Mouse (Mus musculus): Measurements from ENCODE around the gene Grin2c. TPM values are rescaled to one million over a fixed set of nuclear protein-coding genes. Genes with fewer than 3 reads are reported as not detected.

The Grin2c gene
- polyA plus RNA-seq, 1 experiment, result 55.1 TPM

GRCm38 (mm10) chr11:115208776-115209732 is 58.0 kb downstream of the Grin2c start:
- no peak for DNase-seq (ENCODE audit: extremely low spot score in 1 of 2, low spot score in 1 of 2)

DNA sequence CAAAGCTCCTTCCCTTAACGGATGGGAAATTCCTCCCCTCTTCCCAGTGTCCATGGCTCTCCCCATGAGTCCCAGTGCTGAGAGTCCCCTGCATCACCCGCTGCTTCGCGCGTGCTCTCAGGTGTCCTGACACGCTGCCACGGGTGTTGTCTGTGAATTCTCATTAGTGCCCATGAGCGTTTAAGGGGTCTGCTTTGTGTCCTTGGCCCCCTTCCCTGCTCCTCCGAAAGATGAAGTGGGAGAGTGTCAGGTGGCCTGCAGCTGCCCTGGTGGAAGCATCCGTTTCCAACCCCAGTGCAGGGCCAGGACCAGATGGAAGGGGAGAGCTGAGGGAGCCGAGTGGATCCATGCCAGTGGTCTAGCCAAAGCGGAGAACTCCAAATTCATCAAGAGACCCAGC is 58.9 kb downstream of the Grin2c start:
- DNase-seq (ENCODE audit: extremely low spot score in 1 of 2, low spot score in 1 of 2), result no peak

- no peak for DNase-seq (ENCODE audit: extremely low spot score in 1 of 2, low spot score in 1 of 2)
Measured at GRCm38 (mm10) chr11:115202756-115203155, 64.3 kb downstream of the Grin2c start.

DNA sequence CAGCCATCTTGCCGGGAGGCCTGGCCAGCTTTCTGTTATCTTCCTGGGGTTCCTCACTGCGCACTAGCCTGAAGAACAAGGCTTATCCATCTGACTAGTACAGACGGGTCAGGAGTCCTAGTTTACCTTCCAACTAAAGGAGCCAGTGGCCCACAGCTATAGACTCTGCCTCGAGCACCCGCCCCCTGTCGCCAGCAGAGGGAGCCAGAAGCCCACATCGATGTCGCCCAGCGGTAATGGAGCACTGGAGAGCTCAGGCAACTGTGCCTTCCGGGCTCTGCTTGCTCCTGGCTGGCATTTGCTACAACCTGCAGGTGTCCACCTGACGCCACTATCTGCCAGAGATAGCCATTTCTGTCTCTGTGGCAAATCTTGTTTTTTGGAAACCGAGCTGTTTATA is 64.7 kb downstream of the Grin2c start:
- DNase-seq (ENCODE audit: extremely low spot score in 1 of 2, low spot score in 1 of 2), result peak in 1 of 2 experiments; percentile 89

DNA sequence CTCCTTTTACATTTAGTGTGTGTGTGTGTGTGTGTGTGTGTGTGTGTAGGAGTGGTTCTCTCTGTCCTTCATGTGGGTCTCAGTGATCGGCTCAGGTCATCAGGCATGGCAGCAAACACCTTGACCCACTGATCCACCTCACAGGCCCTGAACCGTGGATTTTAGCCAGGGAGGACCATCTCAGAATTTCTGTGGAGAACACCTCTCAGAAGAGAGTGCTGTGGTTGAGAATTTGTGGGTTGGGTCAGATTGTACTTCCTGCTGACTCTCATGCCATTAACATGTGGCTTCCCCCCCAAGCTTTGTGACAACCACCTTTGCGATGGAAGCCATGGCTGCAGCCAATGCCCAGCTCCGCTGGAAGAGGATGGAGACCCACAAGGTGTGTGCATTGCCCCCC is 66.5 kb downstream of the Grin2c start:
- DNase-seq (ENCODE audit: extremely low spot score in 1 of 2, low spot score in 1 of 2), result no peak

Other genes with a start within 250 kb of the Grin2c start
- 0.30 and 0.55 TPM in 2 replicates for gene Cd300ld4, start 240.2 kb downstream of the Grin2c start, polyA plus RNA-seq (2012; rRNA removed)
- gene Cd300ld5, start 229.5 kb downstream of the Grin2c start, polyA plus RNA-seq (2012; rRNA removed), result 0.86 TPM in 1 of 2 replicates, not detected in the other
- gene Cd300ld3, start 218.8 kb downstream of the Grin2c start, polyA plus RNA-seq (2012; rRNA removed), result 0.68 and 0.86 TPM in 2 replicates
- 0.06 and 0.22 TPM in 2 replicates for gene Cd300e, start 205.1 kb downstream of the Grin2c start, polyA plus RNA-seq (2012; rRNA removed)
- gene Rab37, start 175.8 kb downstream of the Grin2c start, polyA plus RNA-seq (2012; rRNA removed), result 22.7 and 25.3 TPM in 2 replicates
- 0.12 and 0.29 TPM in 2 replicates for gene Cd300lf, start 133.3 kb downstream of the Grin2c start, polyA plus RNA-seq (2012; rRNA removed)
- 85.4 and 93.7 TPM in 2 replicates for gene Slc9a3r1, start 103.9 kb downstream of the Grin2c start, polyA plus RNA-seq (2012; rRNA removed)
- 10.2 and 10.4 TPM in 2 replicates for gene Tmem104, start 79.8 kb downstream of the Grin2c start, polyA plus RNA-seq (2012; rRNA removed)
- gene Nat9, start 79.4 kb downstream of the Grin2c start, polyA plus RNA-seq (2012; rRNA removed), result 36.2 and 36.9 TPM in 2 replicates
- gene Fdxr, start 9.8 kb upstream of the Grin2c start, polyA plus RNA-seq (2012; rRNA removed), result 33.1 and 34.4 TPM in 2 replicates
- gene Fads6, start 30.4 kb upstream of the Grin2c start, polyA plus RNA-seq (2012; rRNA removed), result 13.2 and 13.9 TPM in 2 replicates
- gene Otop2, start 39.9 kb upstream of the Grin2c start, polyA plus RNA-seq (2012; rRNA removed), result 14.6 and 19.2 TPM in 2 replicates
- gene Ush1g, start 54.8 kb upstream of the Grin2c start, polyA plus RNA-seq (2012; rRNA removed), result 7.8 and 8.6 TPM in 2 replicates
- 0.30 and 0.34 TPM in 2 replicates for gene Otop3, start 67.5 kb upstream of the Grin2c start, polyA plus RNA-seq (2012; rRNA removed)
- gene Hid1, start 100.5 kb upstream of the Grin2c start, polyA plus RNA-seq (2012; rRNA removed), result 97.9 and 106 TPM in 2 replicates
- gene Cdr2l, start 114.7 kb upstream of the Grin2c start, polyA plus RNA-seq (2012; rRNA removed), result 22.7 and 23.1 TPM in 2 replicates
- gene Mrpl58, start 136.5 kb upstream of the Grin2c start, polyA plus RNA-seq (2012; rRNA removed), result 129 and 134 TPM in 2 replicates
- gene Atp5h, start 152.7 kb upstream of the Grin2c start, polyA plus RNA-seq (2012; rRNA removed), result 785 and 842 TPM in 2 replicates
- gene Kctd2, start 152.9 kb upstream of the Grin2c start, polyA plus RNA-seq (2012; rRNA removed), result 71.8 and 78.7 TPM in 2 replicates
- 0.06 and 0.17 TPM in 2 replicates for gene Trim80, start 173.3 kb upstream of the Grin2c start, polyA plus RNA-seq (2012; rRNA removed)
- 0.06 TPM in 1 of 2 replicates, not detected in the other for gene Slc16a5, start 195.2 kb upstream of the Grin2c start, polyA plus RNA-seq (2012; rRNA removed)
- gene Armc7, start 208.4 kb upstream of the Grin2c start, polyA plus RNA-seq (2012; rRNA removed), result 9.9 TPM in 2 replicates
- 73.9 and 74.9 TPM in 2 replicates for gene Nt5c, start 224.6 kb upstream of the Grin2c start, polyA plus RNA-seq (2012; rRNA removed)
- gene Jpt1, start 247.1 kb upstream of the Grin2c start, polyA plus RNA-seq (2012; rRNA removed), result 209 and 216 TPM in 2 replicates

All from frontal cortex, adult 2 months (tissue).